Mouse (Mus musculus) retina, adult 2 months (tissue): ENCODE results near the gene Bmpr1b.

Experiments used
- DNase-seq: peaks from one replicate; pipeline ENCODE4 v3.0.0-alpha.2; 2012; ENCODE audit warnings: low read depth, low spot score

The Bmpr1b gene

GRCm38 (mm10) chr3:142113208-142113607, 56.0 kb downstream of the Bmpr1b start:
- DNase-seq, result no peak

GRCm38 (mm10) chr3:142106227-142106626, 63.0 kb downstream of the Bmpr1b start:
- DNase-seq, result no peak

- DNase-seq, result no peak
Measured at GRCm38 (mm10) chr3:142104027-142104805, 65.0 kb downstream of the Bmpr1b start.

GRCm38 (mm10) chr3:142103622-142104021, 65.6 kb downstream of the Bmpr1b start:
- DNase-seq, result no peak

GRCm38 (mm10) chr3:142099151-142099550, 70.1 kb downstream of the Bmpr1b start:
- DNase-seq, result no peak

- DNase-seq, result no peak
Measured at GRCm38 (mm10) chr3:142094049-142094448, 75.2 kb downstream of the Bmpr1b start.

GRCm38 (mm10) chr3:142089684-142090083, 79.5 kb downstream of the Bmpr1b start:
- no peak for DNase-seq

GRCm38 (mm10) chr3:142085938-142086337, 83.3 kb downstream of the Bmpr1b start:
- no peak for DNase-seq

GRCm38 (mm10) chr3:142084091-142084490, 85.1 kb downstream of the Bmpr1b start:
- DNase-seq, result no peak

GRCm38 (mm10) chr3:142077723-142078302, 91.4 kb downstream of the Bmpr1b start:
- no peak for DNase-seq

- no peak for DNase-seq
Measured at GRCm38 (mm10) chr3:142071601-142072000, 97.6 kb downstream of the Bmpr1b start.

GRCm38 (mm10) chr3:142066792-142067346, 102.4 kb downstream of the Bmpr1b start:
- DNase-seq, result no peak

- no peak for DNase-seq
Measured at GRCm38 (mm10) chr3:142065111-142065510, 104.1 kb downstream of the Bmpr1b start.

- no peak for DNase-seq
Measured at GRCm38 (mm10) chr3:142063536-142064226, 105.5 kb downstream of the Bmpr1b start.

- DNase-seq, result no peak
Measured at GRCm38 (mm10) chr3:142061267-142061666, 108.0 kb downstream of the Bmpr1b start.

GRCm38 (mm10) chr3:142059890-142060289, 109.3 kb downstream of the Bmpr1b start:
- DNase-seq, result no peak

- DNase-seq, result no peak
Measured at GRCm38 (mm10) chr3:142050681-142051080, 118.5 kb downstream of the Bmpr1b start.

GRCm38 (mm10) chr3:142049610-142050009, 119.6 kb downstream of the Bmpr1b start:
- DNase-seq, result no peak

- no peak for DNase-seq
Measured at GRCm38 (mm10) chr3:142049093-142049492, 120.1 kb downstream of the Bmpr1b start.

GRCm38 (mm10) chr3:142048493-142048892, 120.7 kb downstream of the Bmpr1b start:
- no peak for DNase-seq

- no peak for DNase-seq
Measured at GRCm38 (mm10) chr3:142043463-142043862, 125.8 kb downstream of the Bmpr1b start.

GRCm38 (mm10) chr3:142043006-142043405, 126.2 kb downstream of the Bmpr1b start:
- DNase-seq, result no peak
